Comparison of ENCODE assay signal across 23 mouse cellular contexts in the genomic region with DNA sequence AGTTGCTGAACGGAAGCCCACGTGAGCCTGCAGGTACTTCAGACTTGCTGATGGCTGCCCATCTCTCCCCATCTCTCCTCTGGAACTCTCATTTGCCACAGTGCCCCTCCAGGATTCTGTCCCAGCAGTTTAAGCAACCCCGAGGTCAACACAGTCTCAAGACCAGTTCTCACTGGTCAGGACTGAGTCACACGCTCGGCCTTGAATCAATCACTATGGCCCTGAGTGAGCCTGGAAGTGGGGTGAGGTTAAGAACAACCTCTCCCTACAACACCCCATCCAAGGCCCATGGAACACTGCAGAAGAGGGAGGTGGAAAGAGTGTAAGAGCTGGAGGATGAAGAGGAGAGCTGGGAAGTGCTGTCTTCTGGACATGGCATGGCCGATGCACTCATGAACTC. TPM values are rescaled to one million over a fixed set of nuclear protein-coding genes. Genes with fewer than 3 reads are reported as not detected.
"Had no signal": no experiment of that assay in that cellular context is flagged by ENCODE, and none has a peak within 500 bp of the region (broad histone marks: within the 10 kb centered on the region; RNA-seq: fewer than 3 reads in every experiment).

No protein-coding gene starts in this region.

- ATAC-seq: liver, embryonic 12.5 days had no signal

- H3K27ac ChIP-seq: kidney, embryonic 15.5 days; limb, embryonic 10.5 days; limb, embryonic 13.5 days; liver, embryonic 12.5 days; liver, embryonic 15.5 days; lung, embryonic 15.5 days; neural tube, embryonic 12.5 days; neural tube, embryonic 15.5 days had no signal

- H3K9me3 ChIP-seq: kidney, embryonic 15.5 days; limb, embryonic 10.5 days; limb, embryonic 13.5 days; liver, embryonic 12.5 days; liver, embryonic 15.5 days; lung, embryonic 15.5 days; neural tube, embryonic 12.5 days; neural tube, embryonic 15.5 days had no signal

- H3K4me3 ChIP-seq: kidney, embryonic 15.5 days; limb, embryonic 10.5 days; limb, embryonic 13.5 days; liver, embryonic 12.5 days; liver, embryonic 15.5 days; lung, embryonic 15.5 days; neural tube, embryonic 12.5 days; neural tube, embryonic 15.5 days had no signal

- H3K27me3 ChIP-seq: kidney, embryonic 15.5 days; limb, embryonic 13.5 days; liver, embryonic 12.5 days; liver, embryonic 15.5 days; lung, embryonic 15.5 days; neural tube, embryonic 12.5 days; neural tube, embryonic 15.5 days had no signal

- H3K36me3 ChIP-seq: liver, embryonic 15.5 days; lung, embryonic 15.5 days; neural tube, embryonic 12.5 days; neural tube, embryonic 15.5 days had no signal

- DNase-seq: kidney, adult 11 months; kidney, adult 8-10 months; kidney, postnatal 10 days; kidney, postnatal 36 days; layer of hippocampus, postnatal 36 days; liver; lung, adult 18-20 months; lung, postnatal 10 days; lung, postnatal 36 days; retina, postnatal 1 day; thymus, adult 18-20 months; thymus, postnatal 14 days; thymus, postnatal 4 days had no signal

- H3K4me1 ChIP-seq: kidney, embryonic 15.5 days; limb, embryonic 10.5 days; limb, embryonic 13.5 days; liver, embryonic 12.5 days; liver, embryonic 15.5 days; lung, embryonic 15.5 days; neural tube, embryonic 12.5 days had no signal

RNA-seq across cellular contexts. Expression of gene Zim1, which starts 10.7 kb away (rescaled TPM):
- total RNA-seq: megakaryocyte-erythroid progenitor cell, adult 5-6 weeks had no signal

RNA-seq across cellular contexts. Expression of gene Peg3, which starts 44.7 kb away (rescaled TPM):
- total RNA-seq: megakaryocyte-erythroid progenitor cell, adult 5-6 weeks had no signal

RNA-seq across cellular contexts. Expression of gene Usp29, which starts 44.9 kb away (rescaled TPM):
- total RNA-seq: megakaryocyte-erythroid progenitor cell, adult 5-6 weeks had no signal
- polyA plus RNA-seq: spleen, adult 2 months had no signal
